Mouse (Mus musculus) monocyte, adult 5-6 weeks (primary cell): ENCODE data around the gene Syn3. TPM values are rescaled to one million over a fixed set of nuclear protein-coding genes. Genes with fewer than 3 reads are reported as not detected.
A peak's percentile ranks its signal among the peaks of the same experiment; 100 is the strongest.

Source experiments
- ATAC-seq: fragments of 153-309, 156-312 bp; replicated peaks from 2 replicates; pipeline ENCODE4 v1.8.0; 2017; ENCODE audit warnings: mild to moderate bottlenecking; ENCODE audit not compliant: low TSS enrichment, insufficient number of reproducible peaks, severe bottlenecking, poor library complexity, low FRiP score
- total RNA-seq: library from RNA; stranded (forward); fragments of 200-1000, 200-491, 200-594 nt; gene quantifications from 3 replicates; pipeline ENCODE4 v1.2.3, GENCODE M21; 2017

Gene Syn3
- total RNA-seq, 1 experiment from 2014 or later, result not detected

DNA sequence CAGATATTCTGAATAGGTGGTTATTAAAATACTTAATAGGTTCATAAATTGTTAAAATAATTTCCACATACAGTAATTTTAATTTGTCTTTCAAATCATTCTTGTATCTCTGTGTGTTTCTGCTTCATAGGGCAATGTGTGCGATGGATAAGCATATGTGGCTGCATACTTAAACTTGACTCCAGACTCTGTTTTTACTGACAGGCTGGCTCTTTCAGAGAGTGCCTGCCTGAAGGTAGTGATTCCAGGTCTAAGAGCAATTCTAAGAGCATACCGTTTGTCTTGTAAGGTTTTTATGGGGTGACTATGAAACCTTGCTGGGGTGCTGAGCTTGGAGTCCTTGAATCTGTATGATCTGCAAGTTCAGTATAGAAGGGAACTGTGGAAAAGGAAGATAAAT lies 472.8 kb downstream of the Syn3 start:
- no peak for ATAC-seq

DNA sequence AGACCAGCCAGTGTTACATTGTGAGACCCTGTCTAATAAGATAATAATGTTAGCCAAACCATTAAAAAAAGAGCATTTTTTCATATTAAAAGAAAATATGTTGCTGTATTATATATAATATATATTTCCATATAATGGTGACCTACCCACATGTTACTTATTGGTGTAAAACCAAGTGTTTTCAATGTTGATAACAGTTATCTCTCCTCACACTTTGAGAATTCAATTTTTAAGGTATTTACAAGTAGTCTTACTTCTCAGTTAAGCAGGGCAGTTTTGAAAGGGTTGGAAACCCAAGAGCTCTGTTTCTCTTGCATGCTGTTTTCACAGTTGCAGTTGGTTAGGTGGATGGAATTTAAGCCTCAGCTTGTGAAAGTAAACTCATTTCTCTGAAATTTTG lies 475.5 kb downstream of the Syn3 start:
- no peak for ATAC-seq

DNA sequence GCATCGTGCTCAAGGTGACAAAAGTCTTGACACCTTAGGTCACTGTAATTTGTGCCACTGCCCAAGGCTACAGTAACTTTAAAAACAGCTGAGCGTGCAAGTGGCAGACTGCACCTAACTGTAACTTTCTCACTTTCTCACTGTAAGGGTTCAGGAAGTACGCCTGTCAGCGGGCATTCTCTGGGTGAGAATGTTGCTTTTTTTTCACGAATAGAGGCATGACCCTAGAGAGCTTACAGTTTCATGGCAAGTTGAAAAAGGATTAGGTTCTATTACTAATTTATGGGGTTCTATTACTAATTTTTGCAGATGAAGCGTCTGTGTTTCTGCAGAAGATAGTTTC lies 476.3 kb downstream of the Syn3 start:
- no peak for ATAC-seq

DNA sequence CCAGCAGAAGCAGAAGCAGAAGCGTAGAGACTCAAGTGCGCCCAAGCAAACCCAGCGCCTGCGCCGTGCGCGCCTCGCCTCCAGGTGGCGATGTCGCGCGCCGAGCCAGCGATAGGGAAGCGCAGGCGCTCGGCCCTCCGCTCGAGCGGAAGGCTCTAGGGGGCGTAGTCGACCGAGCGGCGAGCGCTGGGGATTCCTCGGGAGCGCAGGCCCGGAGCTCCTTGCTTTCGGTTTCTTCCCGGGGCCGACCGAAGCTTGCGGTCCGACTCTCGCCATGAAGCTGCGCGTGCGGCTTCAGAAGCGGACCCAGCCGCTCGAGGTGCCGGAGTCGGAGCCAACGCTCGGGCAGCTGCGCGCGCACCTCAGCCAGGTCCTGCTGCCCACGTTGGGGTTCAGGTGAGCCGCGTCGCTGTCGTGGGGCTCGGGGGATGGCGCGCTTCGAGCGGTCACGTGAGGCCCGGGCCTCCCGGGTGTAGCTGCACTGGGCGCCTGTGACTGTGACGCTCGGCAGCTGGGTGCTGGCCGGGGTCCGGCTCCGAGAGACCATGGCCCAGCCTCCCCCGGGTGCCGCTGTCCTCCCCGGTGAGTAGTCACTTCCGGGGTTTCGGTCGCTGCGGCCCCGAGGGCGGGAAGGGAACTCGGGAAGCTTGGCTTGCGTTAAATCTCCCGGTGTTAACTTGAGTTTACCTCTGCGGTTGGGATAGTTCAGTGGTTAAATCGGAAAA lies 476.8 kb downstream of the Syn3 start, which contains the start of gene Fbxo7:
Fbxo7 (plus strand) TSS at position 224 of the 725 bp plus-strand sequence.
- peak; percentile 85 for ATAC-seq

DNA sequence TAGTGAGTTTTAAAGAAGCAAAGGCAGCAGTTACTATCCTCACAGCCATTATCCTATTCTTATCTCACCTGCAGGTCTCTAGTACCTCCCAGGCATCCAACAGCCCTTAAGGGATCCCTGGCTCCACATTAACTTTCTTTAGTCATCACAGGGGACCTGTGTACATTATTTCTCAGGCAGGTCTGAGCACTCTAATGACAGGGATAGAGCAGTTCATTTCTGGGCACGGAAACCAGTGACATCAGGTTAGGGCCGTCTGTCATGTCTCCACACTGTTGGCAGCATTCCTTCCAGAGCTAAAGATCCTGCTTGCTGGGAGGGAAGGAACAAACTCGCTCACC lies 477.3 kb downstream of the Syn3 start:
- 0 out of 2 replicates have a peak, but pooled peaks have one; percentile 6 for ATAC-seq

DNA sequence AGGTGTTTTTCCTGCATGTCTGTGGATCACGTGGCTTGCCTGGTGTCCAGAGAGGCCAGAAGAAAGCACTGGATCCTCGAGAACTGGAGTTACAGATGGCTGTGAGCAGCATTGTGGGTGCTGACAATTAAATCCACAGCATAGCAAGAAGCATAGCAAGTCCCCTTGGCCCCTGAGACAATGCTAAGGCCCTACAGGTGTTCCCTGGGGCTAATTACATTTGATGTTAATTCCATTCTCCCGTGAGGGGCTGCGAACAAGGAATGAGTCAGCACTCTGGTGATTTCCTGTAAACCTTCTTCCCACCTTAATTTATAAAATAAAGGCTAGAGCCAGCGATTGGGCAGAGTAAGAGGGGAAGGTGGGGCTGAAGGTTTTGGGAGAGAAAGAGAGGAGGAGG lies 479.9 kb downstream of the Syn3 start:
- ATAC-seq, result no peak

DNA sequence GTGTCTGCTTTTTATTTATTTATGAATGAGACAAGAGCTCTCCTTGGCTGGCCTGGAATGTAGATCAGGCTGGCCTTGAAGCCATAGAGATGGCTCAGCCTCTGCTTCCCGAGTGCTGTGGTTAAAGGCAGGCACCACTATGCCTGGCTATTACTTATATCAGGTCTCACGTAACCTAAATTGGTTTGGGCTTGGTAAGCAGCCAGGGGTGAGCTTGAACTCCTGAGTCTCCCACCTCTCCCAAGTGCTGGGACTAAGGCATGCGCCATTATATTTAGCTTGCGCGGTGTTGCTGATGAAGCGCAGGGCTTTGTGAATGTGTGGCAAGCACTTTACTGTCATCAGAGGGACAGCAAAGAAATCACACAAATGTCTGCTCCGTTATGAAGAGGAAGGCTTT lies 480.9 kb downstream of the Syn3 start:
- no peak for ATAC-seq

DNA sequence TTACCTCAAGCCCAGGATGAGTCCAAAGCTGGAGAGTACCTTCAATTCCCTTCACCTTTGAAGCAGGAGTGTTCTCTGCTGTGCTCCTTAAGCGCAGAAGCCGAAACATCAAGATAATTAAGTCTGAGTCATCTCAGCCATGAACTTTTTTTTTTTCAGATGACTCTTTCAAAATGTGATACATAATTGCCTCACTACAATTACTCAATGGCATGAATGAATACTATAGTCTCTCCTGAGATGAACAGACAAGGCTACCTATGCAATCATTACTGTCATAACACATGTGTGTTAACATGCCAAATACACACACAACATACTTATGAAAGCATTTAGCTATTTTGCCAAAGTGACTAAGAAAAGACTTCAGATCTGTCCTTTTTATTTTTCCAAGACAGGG lies 486.9 kb downstream of the Syn3 start, which contains the start of gene Bpifc:
Bpifc (minus strand) TSS at position 115 of the 400 bp plus-strand sequence.
- ATAC-seq, result no peak

DNA sequence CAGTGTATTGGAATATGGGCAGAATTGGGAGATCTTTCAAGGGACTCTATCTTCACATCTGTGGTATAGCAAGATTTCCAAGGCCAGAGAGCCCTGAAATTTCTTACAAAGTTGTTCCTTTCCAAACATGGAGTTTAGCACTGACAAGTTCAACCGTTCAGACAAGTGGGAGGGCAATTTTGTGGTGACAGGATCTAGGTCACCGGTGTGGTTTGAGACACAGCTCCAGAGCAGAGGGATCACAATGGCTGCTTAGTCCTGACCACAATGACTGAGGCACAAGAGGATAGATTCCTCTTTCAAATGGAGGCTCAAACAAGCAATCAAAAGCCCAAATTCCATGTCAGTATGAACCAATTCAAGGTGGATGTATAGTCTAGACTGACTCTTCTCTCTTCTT lies 487.5 kb downstream of the Syn3 start:
- no peak for ATAC-seq

DNA sequence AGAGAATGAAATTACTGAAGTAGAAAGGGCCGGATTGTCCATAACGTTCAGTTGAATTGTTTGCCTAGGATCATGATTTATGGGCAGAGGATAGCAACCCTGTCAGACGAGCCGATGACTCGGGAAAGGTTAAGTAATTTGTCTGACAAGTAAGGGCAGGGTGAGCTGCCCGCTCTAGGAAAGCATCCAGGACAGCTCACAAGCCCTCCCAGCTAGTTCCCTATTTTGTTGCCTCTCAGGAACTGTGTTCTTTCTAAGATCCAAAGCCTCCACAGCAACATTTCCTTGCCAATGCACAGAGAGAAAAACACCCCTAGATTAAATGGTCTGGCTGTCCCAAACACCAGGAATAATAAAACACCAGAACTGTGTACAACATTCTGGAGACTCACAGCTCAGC lies 488.1 kb downstream of the Syn3 start:
- ATAC-seq, result no peak

DNA sequence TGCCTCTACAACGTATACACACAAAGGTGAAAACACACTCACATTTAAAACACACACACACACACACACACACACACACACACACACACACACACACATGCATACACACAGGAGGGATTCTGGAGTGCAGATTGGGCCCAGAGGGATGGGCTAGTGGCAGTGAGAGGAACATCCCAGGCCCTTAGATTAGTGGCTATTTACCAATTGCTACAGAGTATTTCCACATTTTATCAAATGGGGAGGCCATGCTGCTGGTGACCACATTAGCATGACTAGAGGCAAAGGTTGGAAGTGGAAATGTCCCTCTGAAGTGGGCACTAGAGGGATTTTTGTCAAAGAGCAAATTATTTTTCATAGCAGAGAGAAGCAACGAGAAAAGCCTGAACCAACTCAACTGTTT lies 489.0 kb downstream of the Syn3 start:
- ATAC-seq, result no peak

DNA sequence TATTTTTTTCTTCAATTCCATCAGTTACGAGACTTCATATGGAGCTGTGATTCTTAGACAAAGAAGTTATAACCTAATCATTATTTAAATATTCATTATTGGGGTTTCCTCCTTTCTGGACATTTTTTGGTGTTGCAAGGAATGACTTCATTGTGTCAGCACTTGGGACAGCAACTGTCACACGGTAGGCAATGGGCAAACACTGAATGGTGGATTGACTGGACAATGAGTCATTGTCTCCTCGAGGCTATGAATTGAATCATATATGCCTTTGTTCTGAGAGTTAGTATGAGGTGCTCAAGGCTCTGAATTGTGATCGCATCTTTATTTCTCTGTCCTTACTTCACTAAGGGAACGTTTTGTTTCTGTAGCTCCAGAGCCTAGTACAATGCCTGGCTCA lies 492.2 kb downstream of the Syn3 start:
- no peak for ATAC-seq

Other genes starting within 250 kb of the Syn3 start
- 0.10 TPM in 1 of 3 replicates, not detected in the others for gene Timp3, start 198.5 kb downstream of the Syn3 start, total RNA-seq
- gene Hsp90b1, start 206.6 kb upstream of the Syn3 start, total RNA-seq, result 803 to 969 TPM (median 962 TPM) in 3 replicates
- gene Ttc41, start 206.9 kb upstream of the Syn3 start, total RNA-seq, result 0.48 to 1.4 TPM (median 1.1 TPM) in 3 replicates